In the genomic region with DNA sequence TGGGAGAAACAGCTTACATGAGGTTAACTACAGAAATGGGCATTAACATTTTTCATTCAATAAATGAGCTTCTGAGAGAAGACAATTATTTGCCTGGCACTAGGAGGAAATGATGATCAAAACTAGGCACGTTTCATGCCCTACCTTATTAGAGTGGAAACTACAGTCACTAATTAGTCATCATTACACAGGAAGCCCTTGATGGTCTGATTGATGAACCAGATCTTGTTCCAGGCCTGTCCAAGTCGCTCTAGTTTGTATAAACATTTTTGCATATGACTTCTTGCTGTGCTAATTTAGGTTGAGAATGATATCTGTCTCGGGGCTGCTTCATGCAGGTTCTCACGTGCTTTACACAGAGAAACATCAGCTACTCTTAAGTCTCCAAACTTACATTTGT, we compare ENCODE assay signal across 8 mouse cellular contexts.
"Had no signal": no experiment of that assay in that cellular context is flagged by ENCODE, and none has a peak within 500 bp of the region (broad histone marks: within the 10 kb centered on the region; RNA-seq: fewer than 3 reads in every experiment).

No protein-coding gene starts in this region.

- ATAC-seq: liver, postnatal 0 days had no signal

- DNase-seq: kidney, postnatal 36 days; layer of hippocampus, adult 9-11 months; layer of hippocampus, postnatal 36 days; liver; liver, embryonic 13.5 days; liver, postnatal 0 days; lung, postnatal 14 days; right cerebral cortex, postnatal 4 days had no signal
